Mouse (Mus musculus): ENCODE measurements around the gene Cs. TPM values are rescaled to one million over a fixed set of nuclear protein-coding genes. Genes with fewer than 3 reads are reported as not detected.
A peak's percentile ranks its signal among the peaks of the same experiment; 100 is the strongest.

Cs gene
- total RNA-seq, 2 experiments from 2014 or later = 403 to 430 TPM

- DNase-seq (ENCODE audit: low spot score in 2 of 2) = peak in 1 of 2 experiments; percentile 5
These were observed 66.4 kb downstream of the Cs start for GRCm38 (mm10) chr10:128403931-128404330.

GRCm38 (mm10) chr10:128408591-128409535 is 71.3 kb downstream of the Cs start:
- DNase-seq (ENCODE audit: low spot score in 2 of 2) = peak in 1 of 2 experiments; percentile 34

GRCm38 (mm10) chr10:128409692-128410559 is 72.4 kb downstream of the Cs start:
- DNase-seq (ENCODE audit: low spot score in 2 of 2) = peak; percentile 96

- DNase-seq (ENCODE audit: low spot score in 2 of 2) = no peak
These were observed 73.0 kb downstream of the Cs start for GRCm38 (mm10) chr10:128410560-128410845.

- DNase-seq (ENCODE audit: low spot score in 2 of 2) = peak; percentile 91 to 96
These were observed 73.9 kb downstream of the Cs start, which contains the start of the genes Nabp2 and Rnf41 for GRCm38 (mm10) chr10:128411211-128412054. Nabp2 (minus strand) TSS chr10:128411492. Rnf41 (plus strand) TSS chr10:128411657.

GRCm38 (mm10) chr10:128412055-128412381 is 74.5 kb downstream of the Cs start:
- DNase-seq (ENCODE audit: low spot score in 2 of 2) = peak in 1 of 2 experiments; percentile 38

Small RNA genes within 50 kb of the gene (microRNA-seq; reads per million reads assigned to microRNA genes)
- gene Gm25361 = not detected
- not detected for gene Gm26308
- gene Mir6914 = not detected
- 0.85 reads per million for gene Mir6915

Other genes with a start within 250 kb of the Cs start
- gene Baz2a, start 246.2 kb upstream of the Cs start, total RNA-seq (2021) = 10 to 100 TPM; 24.4 to 24.8 TPM
- 10 to 100 TPM; 83.8 to 85.3 TPM for gene Rbms2, start 157.4 kb upstream of the Cs start, total RNA-seq (2021)
- 1 to 10 TPM; 1.5 to 2.1 TPM for gene Gls2, start 143.3 kb upstream of the Cs start, total RNA-seq (2021)
- 10 to 100 TPM; 33.2 to 34.9 TPM for gene Spryd4, start 125.9 kb upstream of the Cs start, total RNA-seq (2021)
- gene Mip, start 111.9 kb upstream of the Cs start, total RNA-seq (2021) = not detected
- 10 to 100 TPM; 12.7 to 14.7 TPM for gene Timeless, start 105.7 kb upstream of the Cs start, total RNA-seq (2021)
- gene Apon, start 83.6 kb upstream of the Cs start, total RNA-seq (2021) = under 1 TPM; 0.32 to 0.70 TPM
- 1 to 10 TPM in 1 of 2 experiments, not detected in 1; 1.6 TPM for gene Apof, start 69.1 kb upstream of the Cs start, total RNA-seq (2021)
- 10 to 100 TPM in 1 of 2 experiments, 1 to 10 TPM in 1; 9.3 to 10.2 TPM for gene Stat2, start 67.2 kb upstream of the Cs start, total RNA-seq (2021)
- gene Il23a, start 39.0 kb upstream of the Cs start, total RNA-seq (2021) = not detected
- 10 to 100 TPM; 17.2 to 19.5 TPM for gene Pan2, start 34.4 kb upstream of the Cs start, total RNA-seq (2021)
- gene Cnpy2, start 15.3 kb upstream of the Cs start, total RNA-seq (2021) = 100 to 1,000 TPM in 1 of 2 experiments, 10 to 100 TPM in 1; 94.1 to 100 TPM
- gene Coq10a, start 31.3 kb downstream of the Cs start, total RNA-seq (2021) = 100 to 1,000 TPM; 115 to 133 TPM
- gene Ankrd52, start 39.4 kb downstream of the Cs start, total RNA-seq (2021) = 10 to 100 TPM; 45.3 to 48.3 TPM
- gene Slc39a5, start 63.5 kb downstream of the Cs start, total RNA-seq (2021) = under 1 TPM in 1 of 2 experiments, not detected in 1; 0.23 TPM
- 10 to 100 TPM; 48.0 to 50.7 TPM for gene Nabp2, start 73.8 kb downstream of the Cs start, total RNA-seq (2021)
- 10 to 100 TPM; 21.9 to 24.0 TPM for gene Rnf41, start 73.9 kb downstream of the Cs start, total RNA-seq (2021)
- gene Smarcc2, start 121.5 kb downstream of the Cs start, total RNA-seq (2021) = 10 to 100 TPM; 90.8 to 91.2 TPM
- gene Myl6, start 156.4 kb downstream of the Cs start, total RNA-seq (2021) = 100 to 1,000 TPM; 485 to 542 TPM
- 100 to 1,000 TPM; 119 to 139 TPM for gene Myl6b, start 161.0 kb downstream of the Cs start, total RNA-seq (2021)
- gene Esyt1, start 188.1 kb downstream of the Cs start, total RNA-seq (2021) = 10 to 100 TPM; 49.6 to 50.5 TPM
- gene Zc3h10, start 210.0 kb downstream of the Cs start, total RNA-seq (2021) = 1 to 10 TPM; 6.7 to 9.9 TPM
- gene Rpl41, start 211.6 kb downstream of the Cs start, total RNA-seq (2021) = 1,000 to 10,000 TPM; 2,741 to 3,076 TPM
- 10 to 100 TPM; 84.8 to 91.4 TPM for gene Pa2g4, start 228.3 kb downstream of the Cs start, total RNA-seq (2021)